Mouse (Mus musculus): ENCODE measurements around the gene Agpat1. TPM values are rescaled to one million over a fixed set of nuclear protein-coding genes. Genes with fewer than 3 reads are reported as not detected.

Gene Agpat1
- polyA plus RNA-seq, 1 experiment, result 330 TPM

GRCm38 (mm10) chr17:34613830-34614229, 9.8 kb downstream of the Agpat1 start:
- 88% methylated on average over 10 of the region's 10 CpGs for WGBS
- Histone ChIP-seq H3K27ac (ENCODE audit: insufficient read depth, low read depth, low read length) (no peak overlapping the region), H3K27me3 (ENCODE audit: control insufficient read depth, insufficient read depth, low read length) (no peaks in the 10 kb centered on the region), H3K4me1 (ENCODE audit: control insufficient read depth, insufficient read depth, insufficient read length, low read length) (peaks cover under 1% of the 10 kb centered on the region; the same call in 1 of the 2 replicates), H3K36me3 (ENCODE audit: control insufficient read depth, insufficient read depth, low read length) (peaks cover 38% of the 10 kb centered on the region), H3K4me3 (ENCODE audit: low read depth, low read length) (no peak overlapping the region)
- no peak for TF ChIP-seq POLR2A (IDR thresholded peaks at IDR 0.05; ENCODE audit: low read depth, low read length)

- Histone ChIP-seq H3K4me3 (ENCODE audit: low read depth, low read length) (no peak within 1 kb of the TSS), H3K36me3 (ENCODE audit: control insufficient read depth, insufficient read depth, low read length) (peaks cover 34% of the 10 kb centered on the region), H3K27ac (ENCODE audit: insufficient read depth, low read depth, low read length) (no peak within 1 kb of the TSS), H3K4me1 (ENCODE audit: control insufficient read depth, insufficient read depth, insufficient read length, low read length) (peaks cover 2% of the 10 kb centered on the region; the same call in 1 of the 2 replicates), H3K27me3 (ENCODE audit: control insufficient read depth, insufficient read depth, low read length) (no peaks in the 10 kb centered on the region)
- TF ChIP-seq CTCF (IDR thresholded peaks at IDR 0.05; ENCODE audit: extremely low read depth, insufficient read length, insufficient replicate concordance, low read depth, low read length) (no peak), POLR2A (IDR thresholded peaks at IDR 0.05; ENCODE audit: low read depth, low read length) (no peak)
- WGBS, result 83% methylated on average over 6 of the region's 6 CpGs
These were observed 11.8 kb downstream of the Agpat1 start, which contains the start of gene Egfl8 for GRCm38 (mm10) chr17:34615871-34616270. Gene Egfl8 (minus strand): TSS chr17:34615971.

GRCm38 (mm10) chr17:34618999-34619398, 14.9 kb downstream of the Agpat1 start:
- no peaks in the 10 kb centered on the region for H3K27me3 ChIP-seq (ENCODE audit: control insufficient read depth, insufficient read depth, low read length)
- no peak overlapping the region for H3K27ac ChIP-seq (ENCODE audit: insufficient read depth, low read depth, low read length)
- H3K36me3 ChIP-seq (ENCODE audit: control insufficient read depth, insufficient read depth, low read length), result peaks cover 21% of the 10 kb centered on the region
- WGBS, result 6% methylated on average over 6 of the region's 6 CpGs
- peaks cover 2% of the 10 kb centered on the region; the same call in 1 of the 2 replicates for H3K4me1 ChIP-seq (ENCODE audit: control insufficient read depth, insufficient read depth, insufficient read length, low read length)
- TF ChIP-seq CTCF (IDR thresholded peaks at IDR 0.05; ENCODE audit: extremely low read depth, insufficient read length, insufficient replicate concordance, low read depth, low read length), result peak; percentile 48; the same call in 1 of the 2 replicates
- TF ChIP-seq POLR2A (IDR thresholded peaks at IDR 0.05; ENCODE audit: low read depth, low read length), result no peak
- H3K4me3 ChIP-seq (ENCODE audit: low read depth, low read length), result no peak overlapping the region

- H3K4me1 ChIP-seq (ENCODE audit: control insufficient read depth, insufficient read depth, insufficient read length, low read length), result peaks cover 2% of the 10 kb centered on the region; the same call in 1 of the 2 replicates
- 0 out of 2 replicates have a peak overlapping the region, but pooled peaks have one; percentile 43 for H3K27ac ChIP-seq (ENCODE audit: insufficient read depth, low read depth, low read length)
- H3K4me3 ChIP-seq (ENCODE audit: low read depth, low read length), result no peak overlapping the region
- WGBS, result 26% methylated on average over 8 of the region's 8 CpGs
- peaks cover 20% of the 10 kb centered on the region for H3K36me3 ChIP-seq (ENCODE audit: control insufficient read depth, insufficient read depth, low read length)
- TF ChIP-seq POLR2A (IDR thresholded peaks at IDR 0.05; ENCODE audit: low read depth, low read length) (no peak), CTCF (IDR thresholded peaks at IDR 0.05; ENCODE audit: extremely low read depth, insufficient read length, insufficient replicate concordance, low read depth, low read length) (no peak)
- no peaks in the 10 kb centered on the region for H3K27me3 ChIP-seq (ENCODE audit: control insufficient read depth, insufficient read depth, low read length)
These were observed 16.9 kb downstream of the Agpat1 start for GRCm38 (mm10) chr17:34621006-34621405.

- H3K4me3 ChIP-seq (ENCODE audit: low read depth, low read length), result no peak overlapping the region
- H3K36me3 ChIP-seq (ENCODE audit: control insufficient read depth, insufficient read depth, low read length), result peaks cover 12% of the 10 kb centered on the region
- H3K4me1 ChIP-seq (ENCODE audit: control insufficient read depth, insufficient read depth, insufficient read length, low read length), result peaks cover 4% of the 10 kb centered on the region
- TF ChIP-seq CTCF (IDR thresholded peaks at IDR 0.05; ENCODE audit: extremely low read depth, insufficient read length, insufficient replicate concordance, low read depth, low read length), result no peak
- no peak for TF ChIP-seq POLR2A (IDR thresholded peaks at IDR 0.05; ENCODE audit: low read depth, low read length)
- H3K27me3 ChIP-seq (ENCODE audit: control insufficient read depth, insufficient read depth, low read length), result no peaks in the 10 kb centered on the region
- no peak overlapping the region for H3K27ac ChIP-seq (ENCODE audit: insufficient read depth, low read depth, low read length)
- WGBS, result 83% methylated on average over 9 of the region's 9 CpGs
These were observed 19.1 kb downstream of the Agpat1 start for GRCm38 (mm10) chr17:34623161-34623560.

- Histone ChIP-seq H3K27me3 (ENCODE audit: control insufficient read depth, insufficient read depth, low read length) (no peaks in the 10 kb centered on the region), H3K4me3 (ENCODE audit: low read depth, low read length) (no peak overlapping the region), H3K4me1 (ENCODE audit: control insufficient read depth, insufficient read depth, insufficient read length, low read length) (peaks cover 2% of the 10 kb centered on the region), H3K36me3 (ENCODE audit: control insufficient read depth, insufficient read depth, low read length) (peaks cover 12% of the 10 kb centered on the region), H3K27ac (ENCODE audit: insufficient read depth, low read depth, low read length) (no peak overlapping the region)
- WGBS, result 89% methylated on average over 3 of the region's 3 CpGs
- TF ChIP-seq POLR2A (IDR thresholded peaks at IDR 0.05; ENCODE audit: low read depth, low read length) (no peak), CTCF (IDR thresholded peaks at IDR 0.05; ENCODE audit: extremely low read depth, insufficient read length, insufficient replicate concordance, low read depth, low read length) (no peak)
These were observed 20.9 kb downstream of the Agpat1 start for GRCm38 (mm10) chr17:34624981-34625380.

- peaks cover 6% of the 10 kb centered on the region for H3K4me1 ChIP-seq (ENCODE audit: control insufficient read depth, insufficient read depth, insufficient read length, low read length)
- WGBS, result 53% methylated on average over 16 of the region's 16 CpGs
- H3K4me3 ChIP-seq (ENCODE audit: low read depth, low read length), result peak overlapping the region; percentile 74
- no peak overlapping the region for H3K27ac ChIP-seq (ENCODE audit: insufficient read depth, low read depth, low read length)
- H3K27me3 ChIP-seq (ENCODE audit: control insufficient read depth, insufficient read depth, low read length), result peaks cover 11% of the 10 kb centered on the region
- H3K36me3 ChIP-seq (ENCODE audit: control insufficient read depth, insufficient read depth, low read length), result peaks cover 12% of the 10 kb centered on the region
- TF ChIP-seq CTCF (IDR thresholded peaks at IDR 0.05; ENCODE audit: extremely low read depth, insufficient read length, insufficient replicate concordance, low read depth, low read length), result no peak
- TF ChIP-seq POLR2A (IDR thresholded peaks at IDR 0.05; ENCODE audit: low read depth, low read length), result no peak
These were observed 22.2 kb downstream of the Agpat1 start for GRCm38 (mm10) chr17:34626062-34626772.
